15 mouse cellular contexts compared by ENCODE assay signal in the genomic region with DNA sequence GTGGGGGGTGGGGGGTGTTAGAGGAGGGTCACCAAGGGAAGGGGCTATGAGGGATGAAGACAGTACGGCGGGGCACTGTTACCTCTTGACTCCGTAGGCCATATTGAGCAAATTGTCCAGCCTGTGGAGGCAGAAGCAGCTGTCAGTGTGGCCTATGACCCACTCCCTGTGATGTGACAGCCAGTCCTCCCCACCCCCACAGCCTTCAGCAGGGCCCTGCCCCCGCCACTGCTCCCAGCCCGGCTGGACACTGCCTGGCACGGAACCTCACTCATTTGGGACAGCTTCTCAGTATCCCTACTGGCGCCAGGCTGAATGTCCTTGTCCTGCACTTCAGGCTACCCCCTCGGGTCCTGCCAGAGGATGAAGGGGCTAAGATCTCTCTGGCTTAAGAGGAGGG. TPM values are rescaled to one million over a fixed set of nuclear protein-coding genes. Genes with fewer than 3 reads are reported as not detected.
DNase-seq lines count a peak whose midpoint lies in the region; ATAC-seq lines count a peak whose summit lies in the region.
"Had no signal": no experiment of that assay in that cellular context is flagged by ENCODE, and none has a peak within 500 bp of the region (broad histone marks: within the 10 kb centered on the region; RNA-seq: fewer than 3 reads in every experiment).

No protein-coding gene starts in this region.

- H3K27me3 ChIP-seq in lung, embryonic 16.5 days (ENCODE audit: control insufficient read depth, insufficient read depth, low read depth, low read length), result no peaks in the 10 kb centered on the region
- H3K27me3 ChIP-seq: intestine, embryonic 15.5 days; limb, embryonic 12.5 days had no signal

- no peaks in the 10 kb centered on the region for H3K36me3 ChIP-seq in lung, embryonic 16.5 days (ENCODE audit: control insufficient read depth, insufficient read depth, low read length)
- H3K36me3 ChIP-seq: heart, embryonic 13.5 days; intestine, embryonic 15.5 days; limb, embryonic 12.5 days had no signal

- no peak overlapping the region for H3K4me3 ChIP-seq in lung, embryonic 16.5 days (ENCODE audit: low read length)
- H3K4me3 ChIP-seq: heart, embryonic 13.5 days; intestine, embryonic 15.5 days; limb, embryonic 12.5 days had no signal

- H3K4me2 ChIP-seq in lung, embryonic 16.5 days (ENCODE audit: low read depth, low read length), result no peak overlapping the region
- H3K4me2 ChIP-seq: heart, embryonic 13.5 days; intestine, embryonic 15.5 days; limb, embryonic 12.5 days had no signal

- ATAC-seq in frontal cortex, adult (ENCODE audit: low TSS enrichment), result peak; percentile 48
- peak; percentile 38 for ATAC-seq in lung, embryonic 16.5 days (ENCODE audit: low read depth)
- ATAC-seq: intestine, embryonic 15.5 days had no signal

- H3K9ac ChIP-seq in lung, embryonic 16.5 days (ENCODE audit: low read length), result no peak overlapping the region
- H3K9ac ChIP-seq: heart, embryonic 13.5 days; intestine, embryonic 15.5 days; limb, embryonic 12.5 days had no signal

- DNase-seq in frontal cortex, postnatal 25 days (ENCODE audit: low spot score in 2 of 2), result no peak
- DNase-seq in lung, postnatal 25 days (ENCODE audit: low spot score), result no peak
- DNase-seq in embryo, embryonic 10.5 days (ENCODE audit: low spot score), result peak; percentile 50
- peak; percentile 29 for DNase-seq in lung, postnatal 14 days
- DNase-seq in heart, postnatal 4 days, result no peak
- DNase-seq: adrenal gland, postnatal 25 days; cerebellum, adult 11-12 months had no signal

- H3K9me3 ChIP-seq in lung, embryonic 16.5 days (ENCODE audit: control insufficient read depth, low read length), result no peaks in the 10 kb centered on the region
- H3K9me3 ChIP-seq: heart, embryonic 13.5 days; intestine, embryonic 15.5 days; limb, embryonic 12.5 days had no signal

- H3K4me1 ChIP-seq in lung, embryonic 16.5 days (replicated peaks; ENCODE audit: control insufficient read depth, insufficient read depth, low read length), result no peaks in the 10 kb centered on the region
- H3K4me1 ChIP-seq: heart, embryonic 13.5 days; intestine, embryonic 15.5 days; limb, embryonic 12.5 days had no signal

- no peak overlapping the region for H3K27ac ChIP-seq in lung, embryonic 16.5 days (ENCODE audit: low read length)
- H3K27ac ChIP-seq: heart, embryonic 13.5 days; intestine, embryonic 15.5 days; limb, embryonic 12.5 days had no signal

- 38% methylated on average over 8 of the region's 8 CpGs for WGBS in lung, embryonic 16.5 days

RNA-seq across cellular contexts. Expression of gene Prkcsh, which starts 22.0 kb away (rescaled TPM):
- polyA plus RNA-seq in lung, embryonic 16.5 days (2015; fragmentation: Nextera tagmentation; extraction: Ambion mirVana), result 121 TPM in 2 replicates
- 10 to 100 TPM; 69.8 to 73.7 TPM for total RNA-seq in heart, postnatal 4 days (2021)

RNA-seq across cellular contexts. Expression of gene Ccdc151, which starts 22.2 kb away (rescaled TPM):
- 6.6 and 8.1 TPM in 2 replicates for polyA plus RNA-seq in lung, embryonic 16.5 days (2015; fragmentation: Nextera tagmentation; extraction: Ambion mirVana)
- not detected for total RNA-seq in heart, postnatal 4 days (2021)
- polyA plus RNA-seq: spleen, adult 2 months had no signal

RNA-seq across cellular contexts. Expression of gene Elavl3, which starts 27.2 kb away (rescaled TPM):
- 0.18 and 0.35 TPM in 2 replicates for polyA plus RNA-seq in lung, embryonic 16.5 days (2015; fragmentation: Nextera tagmentation; extraction: Ambion mirVana)
- under 1 TPM; 0.47 to 0.52 TPM for total RNA-seq in heart, postnatal 4 days (2021)
- polyA plus RNA-seq: spleen, adult 2 months had no signal

RNA-seq across cellular contexts. Expression of gene Rgl3, which starts 35.3 kb away (rescaled TPM):
- polyA plus RNA-seq in lung, embryonic 16.5 days (2015; fragmentation: Nextera tagmentation; extraction: Ambion mirVana), result 8.8 and 9.1 TPM in 2 replicates
- total RNA-seq in heart, postnatal 4 days (2021), result under 1 TPM; 0.71 to 0.97 TPM

RNA-seq across cellular contexts. Expression of gene Gm49318, which starts 46.5 kb away (rescaled TPM):
- polyA plus RNA-seq in lung, embryonic 16.5 days (2015; fragmentation: Nextera tagmentation; extraction: Ambion mirVana), result not detected in 2 replicates
- total RNA-seq in heart, postnatal 4 days (2021), result under 1 TPM in 1 of 2 experiments, not detected in 1; 0.92 TPM
- total RNA-seq: adrenal gland, postnatal 25 days had no signal
- polyA plus RNA-seq: embryonic facial prominence, embryonic 14.5 days; heart, embryonic 13.5 days; intestine, embryonic 15.5 days; large intestine, adult 2 months; limb, embryonic 12.5 days; spleen, adult 2 months had no signal

Comparison
In these comparisons a context has a peak if more than half of its experiments do, and no peak if none do; other contexts are left out.
1. DNase-seq: peak in embryo, embryonic 10.5 days (single experiment) and lung, postnatal 14 days (single experiment); none in frontal cortex, postnatal 25 days (0 of 2), lung, postnatal 25 days (single experiment) and heart, postnatal 4 days (single experiment).